Mouse (Mus musculus) c-Kit-positive CD71-positive TER-119-positive erythroid progenitor cells, embryonic 14.5 days (primary cell): ENCODE data around the gene Gpatch1.

Experiments used
- DNase-seq: peaks from one replicate; pipeline ENCODE4 v3.0.0-alpha.2; 2013; ENCODE audit warnings: low spot score

Gene Gpatch1

DNA sequence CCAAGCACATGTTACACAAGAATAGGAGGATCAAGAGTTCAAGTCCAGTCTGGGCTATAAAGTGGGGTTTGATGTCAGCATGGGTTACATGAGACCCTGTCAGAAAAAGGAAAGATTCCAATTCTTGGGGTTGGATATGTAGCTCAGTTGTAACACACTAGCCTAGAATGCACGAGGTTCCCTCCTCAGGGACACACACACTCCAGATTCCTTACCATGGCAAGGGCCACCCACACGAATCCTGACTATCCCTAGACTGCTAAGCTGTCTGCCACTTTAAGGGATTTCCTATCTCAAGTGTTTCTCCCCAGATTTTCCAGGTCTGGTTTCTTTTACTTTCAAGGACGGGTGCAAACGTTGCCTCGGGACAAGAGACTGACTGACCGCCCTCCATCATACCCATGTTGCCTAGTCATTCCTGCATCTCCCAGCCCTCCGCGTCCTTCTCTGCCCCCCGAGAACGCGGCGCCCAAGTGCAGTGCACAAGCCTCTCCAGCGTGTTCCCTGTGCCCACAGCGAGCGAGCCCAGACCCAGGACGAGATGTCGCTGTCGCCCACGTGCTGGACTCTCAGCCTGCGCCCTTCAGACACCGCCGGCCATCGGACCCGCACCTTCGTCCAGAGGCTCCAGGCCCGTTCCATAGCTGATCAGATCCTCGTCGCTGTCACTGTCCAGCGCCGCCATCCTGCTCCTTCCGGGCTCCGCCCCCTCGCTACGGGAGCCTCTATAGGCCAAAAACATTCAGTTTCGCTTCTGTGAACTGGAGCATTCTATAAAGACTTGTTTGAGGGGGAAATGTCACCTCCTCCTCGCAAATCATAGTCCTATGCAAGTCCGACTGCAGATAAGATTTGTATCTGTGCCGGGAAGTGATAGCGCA, at the start of gene Gpatch1:
TSS of gene Gpatch1 (minus strand) at position 712 of the 881 bp plus-strand sequence.
- DNase-seq = peak; percentile 82

GRCm38 (mm10) chr7:35365161-35365910, 47.1 kb upstream of the Gpatch1 start:
- DNase-seq = no peak

- no peak for DNase-seq
Observed at GRCm38 (mm10) chr7:35362868-35363267, 44.6 kb upstream of the Gpatch1 start.

- DNase-seq = no peak
Observed at GRCm38 (mm10) chr7:35362253-35362652, 44.0 kb upstream of the Gpatch1 start.

DNA sequence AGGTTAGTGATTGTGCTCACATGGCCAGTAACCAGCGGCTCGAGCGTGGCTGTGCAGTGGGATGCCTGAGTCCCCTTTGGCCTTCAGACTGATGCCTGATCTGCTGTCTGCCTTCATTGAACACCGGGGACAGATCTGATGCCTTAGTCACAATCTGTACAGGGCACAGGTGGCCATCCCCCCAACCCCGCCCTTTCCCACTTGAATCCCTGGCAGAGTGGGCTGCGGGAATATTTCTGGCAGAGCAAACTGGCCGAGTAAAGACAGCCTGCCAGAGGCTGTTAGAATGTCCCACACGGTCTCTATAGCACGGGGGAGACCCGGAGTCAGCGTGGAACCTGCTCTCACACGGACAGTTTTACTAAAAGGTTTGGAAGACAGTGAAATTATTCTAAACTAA, 39.4 kb upstream of the Gpatch1 start:
- no peak for DNase-seq

GRCm38 (mm10) chr7:35355303-35355872, 37.1 kb upstream of the Gpatch1 start:
- DNase-seq = no peak

DNA sequence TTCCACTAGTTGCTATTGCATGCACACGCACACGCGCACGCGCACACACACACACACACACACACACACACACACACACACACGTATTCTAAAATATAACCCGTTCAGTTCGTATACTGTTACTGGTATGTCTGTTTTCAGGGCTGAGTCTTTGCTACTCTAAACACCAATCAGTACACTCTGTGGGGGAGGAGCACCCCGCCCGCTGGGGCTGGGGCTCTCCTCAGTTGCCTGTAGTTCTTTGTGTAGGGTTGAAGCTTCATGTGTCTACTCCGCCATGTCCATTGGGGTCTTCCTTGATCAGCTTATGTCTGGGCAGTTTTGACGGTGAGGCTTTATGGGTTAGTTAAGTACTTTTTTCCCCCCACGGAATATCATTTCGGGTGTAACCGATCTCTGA, 35.1 kb upstream of the Gpatch1 start:
- DNase-seq = no peak

GRCm38 (mm10) chr7:35351155-35351554, 32.9 kb upstream of the Gpatch1 start:
- no peak for DNase-seq

DNA sequence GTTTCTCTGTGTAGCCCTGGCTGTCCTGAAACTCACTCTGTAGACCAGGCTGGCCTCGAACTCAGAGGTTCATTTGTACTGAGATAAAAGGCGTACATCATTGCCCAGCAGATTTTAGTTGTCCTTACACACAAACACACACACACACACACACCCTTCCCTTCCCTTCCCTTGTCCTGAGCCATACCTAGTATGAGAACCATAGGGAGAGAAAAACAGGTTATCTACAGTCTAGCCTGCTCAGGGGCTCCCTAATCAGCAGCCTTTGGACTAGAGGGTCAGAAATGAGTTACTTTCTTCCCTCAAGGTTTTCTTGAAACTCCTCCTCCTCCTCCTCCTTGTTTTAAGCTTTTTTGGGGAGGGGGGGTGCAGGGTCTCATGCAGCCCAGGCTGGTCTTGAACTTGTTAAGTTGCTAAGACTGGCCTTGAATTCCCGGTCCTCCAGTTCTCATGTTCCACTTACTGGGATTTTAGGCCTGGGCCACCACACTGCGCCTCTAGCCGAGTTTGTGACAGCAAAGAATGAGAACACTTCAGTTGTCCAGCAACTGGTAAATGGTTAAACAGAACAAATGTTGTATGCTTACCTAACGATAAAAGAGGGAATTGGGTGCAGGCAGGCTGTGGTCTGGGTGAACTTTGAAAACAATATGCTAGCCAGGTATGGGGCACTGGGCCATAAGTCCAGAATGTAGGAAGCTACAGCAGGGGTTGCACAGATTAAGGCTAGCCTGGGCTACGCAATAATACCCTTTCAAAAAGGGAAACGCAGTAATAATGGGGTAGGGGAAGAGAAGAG, 31.8 kb upstream of the Gpatch1 start:
- no peak for DNase-seq

- no peak for DNase-seq
Observed at GRCm38 (mm10) chr7:35349022-35349421, 30.8 kb upstream of the Gpatch1 start.

- peak; percentile 14 for DNase-seq
Observed at GRCm38 (mm10) chr7:35347918-35348700, 29.9 kb upstream of the Gpatch1 start.

GRCm38 (mm10) chr7:35344785-35345330, 26.6 kb upstream of the Gpatch1 start:
- DNase-seq = no peak

DNA sequence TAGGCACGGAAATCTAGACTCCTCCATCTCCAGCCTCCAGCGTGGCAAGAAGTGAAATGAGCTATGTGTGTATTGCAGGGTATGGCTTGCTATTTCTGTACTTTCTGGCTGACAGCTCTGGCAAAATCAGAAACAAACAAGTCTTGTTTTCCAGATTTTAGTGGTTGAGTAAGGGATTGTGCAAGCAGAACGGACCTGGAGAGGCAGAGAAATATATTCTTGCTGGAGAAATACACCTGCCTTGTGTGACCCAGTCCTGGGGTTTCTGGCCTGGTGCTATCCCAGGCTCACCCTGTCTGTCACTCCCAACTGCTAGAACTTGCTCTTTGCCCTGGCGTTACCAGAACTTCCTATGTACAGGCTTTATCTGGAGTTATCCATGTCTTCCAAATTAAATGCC, 24.3 kb upstream of the Gpatch1 start:
- DNase-seq = no peak

DNA sequence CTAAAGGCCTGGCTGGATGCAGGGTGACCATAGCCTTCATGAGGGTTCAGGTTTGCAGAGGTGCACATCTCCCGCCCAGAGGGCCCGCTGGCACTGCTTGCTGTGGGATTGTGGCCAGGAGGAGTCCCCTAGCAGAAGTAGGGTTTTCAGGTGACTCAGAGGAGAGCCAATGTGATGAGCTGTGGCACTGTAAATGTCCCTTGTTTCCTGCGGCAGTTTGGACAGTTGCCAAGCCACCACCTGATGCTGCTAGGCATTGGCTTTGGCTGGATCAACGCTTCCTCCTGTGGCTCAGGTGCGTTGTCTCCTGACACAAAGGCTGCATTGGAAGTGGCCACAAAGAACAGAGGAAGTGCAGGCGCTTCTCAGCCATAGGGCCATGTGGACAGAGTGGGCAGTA, 23.0 kb upstream of the Gpatch1 start:
- no peak for DNase-seq

DNA sequence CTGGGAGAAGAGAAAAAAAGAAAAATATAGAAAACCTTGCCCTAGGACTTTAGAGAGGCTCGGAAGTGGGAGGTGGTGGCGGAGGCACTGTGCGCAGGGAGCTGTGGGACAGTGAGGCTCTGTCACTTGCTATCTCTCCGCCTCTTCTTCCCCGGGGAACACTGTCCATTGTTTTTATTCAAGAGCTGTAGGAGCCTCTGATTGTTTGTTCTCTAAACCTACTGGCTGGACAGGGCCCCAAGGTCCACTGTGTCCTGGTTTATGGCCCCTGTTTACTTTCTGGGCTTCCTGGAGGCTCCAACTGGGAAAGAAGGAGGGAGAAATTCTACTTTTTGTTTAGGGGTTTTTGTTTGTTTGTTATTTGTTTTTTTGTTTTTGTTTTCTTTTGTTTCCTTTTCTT, 22.0 kb upstream of the Gpatch1 start:
- DNase-seq = no peak

DNA sequence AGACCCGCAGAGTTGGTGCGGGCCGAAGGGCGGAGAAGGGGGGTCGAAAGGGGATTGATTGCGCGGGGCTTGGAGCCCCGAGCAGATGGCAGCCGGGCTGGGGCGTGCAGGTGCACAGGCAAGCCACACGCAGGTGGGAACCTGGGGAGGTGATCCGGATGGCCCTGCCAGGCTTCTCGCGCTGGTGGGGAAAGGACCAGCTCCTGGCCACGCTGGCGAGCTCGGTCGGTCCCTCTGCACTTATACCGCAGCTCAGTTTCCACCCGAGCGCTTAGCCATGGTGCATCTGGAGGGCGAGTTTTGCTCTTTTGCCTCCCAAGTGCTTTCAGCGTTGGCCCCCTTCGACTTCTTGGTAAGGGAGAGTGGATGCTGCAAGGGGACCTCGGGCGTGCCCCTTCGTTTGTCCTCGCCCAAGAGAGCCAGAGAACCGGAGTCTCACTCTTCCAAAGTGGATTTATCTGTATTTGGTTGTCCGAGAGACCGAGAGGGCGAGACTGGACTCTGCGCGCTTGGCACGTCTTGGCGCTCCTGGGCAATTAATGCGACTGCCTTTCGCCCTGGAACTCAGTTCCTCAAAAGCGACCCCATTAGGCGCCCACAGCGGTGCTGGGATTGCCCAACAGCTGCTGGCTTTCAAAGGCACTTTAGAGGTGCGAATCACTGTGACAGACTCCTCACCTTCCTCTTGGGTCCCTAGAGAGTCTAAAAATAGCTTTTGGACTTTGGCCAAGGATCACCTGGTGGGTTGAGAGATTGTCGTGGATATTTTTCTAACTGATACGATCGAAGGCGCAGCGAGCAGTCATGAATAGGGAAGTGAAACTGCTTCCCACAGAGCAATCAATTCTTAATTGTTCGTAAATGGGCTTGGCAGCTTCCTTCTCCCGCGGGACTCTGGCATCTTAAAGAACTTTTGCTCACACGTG, 16.6 kb upstream of the Gpatch1 start:
- no peak for DNase-seq

- peak; percentile 97 for DNase-seq
Observed at GRCm38 (mm10) chr7:35333692-35334526, 15.7 kb upstream of the Gpatch1 start, which contains the start of gene Rhpn2. Gene Rhpn2 (plus strand): TSS chr7:35334170.

- DNase-seq = no peak
Observed at GRCm38 (mm10) chr7:35333231-35333651, 15.0 kb upstream of the Gpatch1 start.

GRCm38 (mm10) chr7:35331590-35331989, 13.3 kb upstream of the Gpatch1 start:
- DNase-seq = no peak
